Mouse (Mus musculus) lung, postnatal 0 days (tissue): Measurements from ENCODE around the gene Rars2.

ENCODE experiments used
- CTCF ChIP-seq: IDR thresholded peaks from 2 replicates; pipeline ENCODE4 v1.5.1; 2016; ENCODE audit warnings: antibody characterized with exemption, mild to moderate bottlenecking
- EP300 ChIP-seq: IDR thresholded peaks from 2 replicates; pipeline ENCODE4 v1.6.1; 2016; ENCODE audit warnings: antibody characterized with exemption, mild to moderate bottlenecking, control low read depth

- TF ChIP-seq CTCF, result no peak
- no peak for TF ChIP-seq EP300
These were observed 19.4 kb downstream of the Rars2 start for GRCm38 (mm10) chr4:34634129-34634528.
